Mouse (Mus musculus): Measurements from ENCODE around the gene Nefh. TPM values are rescaled to one million over a fixed set of nuclear protein-coding genes. Genes with fewer than 3 reads are reported as not detected.
A peak's percentile ranks its signal among the peaks of the same experiment; 100 is the strongest.

Nefh gene
- polyA plus RNA-seq, 1 experiment from 2014 or later = 24.0 TPM

DNA sequence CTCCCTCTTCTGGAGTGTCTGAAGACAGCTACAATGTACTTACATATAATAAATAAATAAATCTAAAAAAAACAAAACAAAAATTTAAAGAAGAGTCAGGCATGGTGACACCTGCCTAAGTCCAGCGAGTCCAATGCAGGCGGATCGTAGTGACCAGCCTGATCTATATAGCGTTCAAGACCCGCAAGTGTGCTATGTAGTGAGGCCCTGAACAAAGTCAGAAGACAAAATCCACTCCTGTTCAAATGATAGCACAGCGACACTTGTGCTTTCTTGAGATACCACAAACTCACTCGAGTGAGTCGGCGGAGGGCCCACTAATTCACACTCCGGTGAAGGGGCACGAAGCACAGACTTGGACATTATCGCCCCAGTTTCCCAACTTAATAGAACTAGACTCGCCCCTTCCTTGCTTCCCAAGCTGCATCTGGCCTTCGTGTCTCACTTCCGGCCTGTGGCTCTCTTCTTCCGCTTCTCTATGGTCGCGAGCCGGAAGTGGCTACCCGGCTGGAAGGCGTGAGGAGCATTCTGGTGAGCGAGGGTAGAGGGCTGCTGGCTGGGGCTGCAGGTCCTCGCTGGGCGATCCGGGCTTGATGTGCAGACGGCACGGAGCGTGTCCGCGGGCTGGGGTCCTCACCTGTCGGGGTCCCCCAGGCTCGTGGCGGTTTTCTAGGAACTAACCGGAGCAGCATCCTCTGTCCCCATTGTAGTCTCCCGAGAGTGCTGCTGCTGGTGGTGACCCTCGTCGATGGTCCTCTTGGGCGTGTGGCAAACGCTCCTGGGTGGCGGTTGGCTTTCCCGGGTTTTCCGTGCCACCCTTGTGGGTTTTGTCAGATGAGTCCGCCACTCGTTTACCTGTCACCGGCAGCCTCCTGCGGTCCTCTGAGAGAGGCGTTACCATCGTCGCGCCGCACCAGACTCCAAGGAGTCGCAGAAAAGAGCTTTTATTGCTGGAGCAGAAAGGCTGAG, 52.7 kb downstream of the Nefh start, which contains the start of gene Thoc5:
Gene Thoc5, plus strand, starts transcription at position 473 of the 969 bp plus-strand sequence.
- Histone ChIP-seq H3K4me2 (peak within 1 kb of the TSS; percentile 87), H3K27ac (replicated peaks) (peak within 1 kb of the TSS; percentile 88), H3K9me3 (replicated peaks) (no peaks in the 10 kb centered on the region), H3K4me3 (replicated peaks) (peak within 1 kb of the TSS; percentile 86), H3K36me3 (peaks cover 44% of the 10 kb centered on the region), H3K9ac (replicated peaks) (peak within 1 kb of the TSS; percentile 86), H3K27me3 (replicated peaks) (no peaks in the 10 kb centered on the region), H3K4me1 (peaks cover 16% of the 10 kb centered on the region)
- WGBS = 3% methylated on average over 52 of the region's 52 CpGs
- peak; percentile 95 for ATAC-seq (ENCODE audit: low FRiP score)

Small RNA genes within 50 kb of the gene (microRNA-seq; reads per million reads assigned to microRNA genes)
- gene Mir6918 = not detected

Other genes starting within 250 kb of the Nefh start
- 722 and 793 TPM in 2 replicates for gene Uqcr10, start 243.7 kb downstream of the Nefh start, polyA plus RNA-seq (2015; fragmentation: Nextera tagmentation; extraction: Ambion mirVana)
- 60.9 and 65.3 TPM in 2 replicates for gene Zmat5, start 243.4 kb downstream of the Nefh start, polyA plus RNA-seq (2015; fragmentation: Nextera tagmentation; extraction: Ambion mirVana)
- gene Cabp7, start 201.3 kb downstream of the Nefh start, polyA plus RNA-seq (2015; fragmentation: Nextera tagmentation; extraction: Ambion mirVana) = 2.9 and 4.2 TPM in 2 replicates
- 61.9 and 62.2 TPM in 2 replicates for gene Nf2, start 98.5 kb downstream of the Nefh start, polyA plus RNA-seq (2015; fragmentation: Nextera tagmentation; extraction: Ambion mirVana)
- gene Nipsnap1, start 74.1 kb downstream of the Nefh start, polyA plus RNA-seq (2015; fragmentation: Nextera tagmentation; extraction: Ambion mirVana) = 121 and 137 TPM in 2 replicates
- 43.4 and 46.5 TPM in 2 replicates for gene Thoc5, start 52.7 kb downstream of the Nefh start, polyA plus RNA-seq (2015; fragmentation: Nextera tagmentation; extraction: Ambion mirVana)
- gene Ap1b1, start 38.8 kb upstream of the Nefh start, polyA plus RNA-seq (2015; fragmentation: Nextera tagmentation; extraction: Ambion mirVana) = 93.8 and 94.4 TPM in 2 replicates
- 2.8 and 2.9 TPM in 2 replicates for gene Rasl10a, start 110.1 kb upstream of the Nefh start, polyA plus RNA-seq (2015; fragmentation: Nextera tagmentation; extraction: Ambion mirVana)
- 25.9 and 26.0 TPM in 2 replicates for gene Gas2l1, start 117.3 kb upstream of the Nefh start, polyA plus RNA-seq (2015; fragmentation: Nextera tagmentation; extraction: Ambion mirVana)
- gene Rhbdd3, start 150.9 kb upstream of the Nefh start, polyA plus RNA-seq (2015; fragmentation: Nextera tagmentation; extraction: Ambion mirVana) = 40.0 and 41.5 TPM in 2 replicates
- 533 and 582 TPM in 2 replicates for gene Ewsr1, start 151.2 kb upstream of the Nefh start, polyA plus RNA-seq (2015; fragmentation: Nextera tagmentation; extraction: Ambion mirVana)
- gene Emid1, start 204.2 kb upstream of the Nefh start, polyA plus RNA-seq (2015; fragmentation: Nextera tagmentation; extraction: Ambion mirVana) = 20.1 and 30.6 TPM in 2 replicates

Measured in neural tube, embryonic 15.5 days (tissue).